Mouse (Mus musculus): Measurements from ENCODE around the gene Itln1.

GRCm38 (mm10) chr1:171478968-171479367 is 56.1 kb downstream of the Itln1 start:
- TF ChIP-seq CTCF (conservative IDR thresholded peaks at IDR 0.05; ENCODE audit: low read length) (peak; percentile 66), POU5F1 (IDR thresholded peaks at IDR 0.05; ENCODE audit: borderline replicate concordance, low read length) (no peak), NANOG (IDR thresholded peaks at IDR 0.05; ENCODE audit: borderline replicate concordance, low read length) (no peak)
